Mouse (Mus musculus) inflammation-experienced regulatory T-cells, adult 6 months (primary cell): ENCODE measurements around the gene Trim31. TPM values are rescaled to one million over a fixed set of nuclear protein-coding genes. Genes with fewer than 3 reads are reported as not detected.

ENCODE experiments used
- ATAC-seq: one replicate; pipeline ENCODE4 v1.8.0; 2017
- polyA plus RNA-seq, 3 experiments: library from polyadenylated mRNA; unstranded; fragments of 100-300 nt; shearing (Covaris generic); gene quantifications; one replicate each; pipeline ENCODE4 v1.2.1; 2017

Gene Trim31
- polyA plus RNA-seq, 3 experiments from 2014 or later: not detected

DNA sequence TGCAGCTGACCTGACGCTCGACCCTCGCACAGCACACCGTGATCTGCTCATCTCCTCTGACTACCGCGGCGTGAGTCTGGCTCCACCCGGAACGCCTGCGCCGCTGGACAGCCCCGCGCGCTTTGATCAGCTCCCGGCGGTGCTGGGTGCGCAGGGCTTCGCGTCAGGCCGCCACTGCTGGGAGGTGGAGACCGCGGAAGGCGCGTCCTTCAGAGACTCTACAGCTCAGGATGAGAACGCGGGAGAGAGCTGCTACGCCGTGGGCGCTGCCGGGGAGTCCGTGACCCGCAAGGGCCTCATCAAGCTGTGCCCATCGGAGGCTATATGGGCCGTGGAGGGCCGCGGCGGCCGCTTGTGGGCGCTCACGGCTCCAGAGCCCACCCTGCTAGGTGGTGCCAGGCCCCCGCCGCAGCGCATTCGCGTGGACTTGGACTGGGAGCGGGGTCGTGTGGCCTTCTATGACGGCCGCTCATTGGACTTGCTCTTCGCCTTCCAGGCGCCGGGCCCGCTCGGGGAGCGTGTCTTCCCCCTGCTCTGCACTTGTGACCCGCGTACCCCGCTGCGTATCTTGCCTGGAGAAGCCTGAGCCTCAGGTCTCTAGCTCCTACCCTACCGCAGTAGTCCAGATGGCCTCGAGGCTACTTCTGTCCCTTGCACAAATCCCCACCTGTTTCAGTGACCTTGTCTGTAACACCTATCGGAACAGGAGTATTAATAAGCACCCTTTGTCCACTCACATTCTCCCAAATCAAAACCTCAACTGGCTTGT is 49.3 kb downstream of the Trim31 start:
- no peak for ATAC-seq

DNA sequence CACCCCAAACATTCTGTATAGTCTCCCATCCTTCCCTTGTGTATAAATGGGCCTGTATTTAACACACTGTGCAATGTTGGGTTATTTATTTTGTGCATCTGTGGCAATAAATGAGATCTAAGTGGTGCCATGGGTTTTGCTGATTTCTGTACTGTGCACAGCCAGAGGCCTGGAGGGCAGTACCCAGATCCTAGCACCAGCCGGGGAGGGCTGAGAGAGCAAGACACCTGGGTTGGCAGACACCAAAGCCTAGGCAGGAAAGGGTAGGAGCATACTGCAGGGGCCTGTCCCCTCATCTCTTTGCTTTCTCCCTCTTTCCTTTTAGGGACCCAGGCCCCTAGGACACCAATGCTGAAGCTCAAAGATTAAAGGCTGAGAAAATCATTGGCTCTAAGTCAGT is 50.4 kb downstream of the Trim31 start:
- ATAC-seq: no peak

DNA sequence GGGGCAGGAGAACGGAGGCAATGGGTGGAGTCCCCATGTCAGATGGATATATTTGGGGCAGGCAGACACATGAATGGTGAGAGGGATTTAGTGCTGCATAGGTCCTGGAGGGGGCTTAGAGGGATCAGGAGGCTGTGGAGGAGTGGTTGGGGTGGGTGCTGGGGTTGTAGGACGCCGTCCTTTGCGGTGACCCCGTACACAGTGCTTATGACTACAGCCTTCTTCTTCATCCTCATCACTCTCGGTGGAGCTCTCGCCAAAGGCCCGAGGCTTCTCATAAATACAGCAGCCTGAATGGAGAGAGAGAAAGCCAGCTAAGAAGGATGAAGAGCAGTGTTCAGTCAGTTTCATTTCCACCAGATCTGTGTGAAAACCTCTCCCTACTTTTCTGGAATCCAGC is 51.3 kb downstream of the Trim31 start:
- no peak for ATAC-seq

DNA sequence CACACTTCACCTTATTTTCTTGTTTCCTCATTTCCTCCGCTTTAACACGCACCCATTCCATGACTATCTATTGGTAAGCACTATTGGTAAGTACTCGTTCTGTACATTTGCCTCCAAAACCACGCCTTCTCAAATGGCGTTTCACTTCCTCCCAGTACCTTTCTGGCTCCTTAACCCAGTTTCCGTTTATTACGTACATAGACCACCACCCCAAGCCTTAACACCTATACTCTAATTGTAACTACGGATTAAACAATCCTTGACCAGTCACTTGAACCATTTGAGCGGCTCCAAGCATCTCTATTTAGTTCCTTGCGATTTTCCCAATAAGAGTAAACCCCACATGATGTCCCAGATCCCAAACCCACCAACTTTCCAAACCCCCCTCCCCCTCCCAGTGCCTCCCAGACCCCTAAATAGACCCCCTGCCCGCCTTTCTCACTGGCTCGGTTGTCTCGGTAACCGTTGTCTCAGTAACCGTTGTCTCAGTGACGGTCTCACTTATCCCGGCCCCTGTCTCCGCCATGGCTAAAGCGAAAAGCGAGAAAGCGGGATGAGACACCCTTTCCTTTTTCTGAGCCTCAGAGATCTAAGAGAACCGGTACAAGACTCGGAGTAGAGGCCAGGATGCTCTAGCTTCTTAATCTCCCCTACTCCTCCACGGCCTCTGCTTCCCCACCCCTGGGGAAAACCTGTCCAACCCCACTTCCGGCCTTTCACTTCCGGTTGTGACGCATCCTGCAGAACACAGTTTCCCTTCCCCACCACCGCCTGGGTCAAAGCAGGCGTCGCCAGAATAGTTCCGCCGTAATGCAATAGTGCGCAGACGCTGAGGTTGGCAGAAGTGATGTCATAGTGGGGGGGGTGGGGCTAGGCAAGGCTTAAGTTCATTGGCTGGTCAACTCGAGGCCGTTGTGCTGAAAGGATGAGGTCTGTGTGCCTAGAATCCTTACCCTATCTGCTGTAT is 53.3 kb downstream of the Trim31 start, which contains the start of gene Ppp1r11:
Gene Ppp1r11, minus strand, starts transcription at position 761 of the 967 bp plus-strand sequence.
- peak; percentile 96 for ATAC-seq

DNA sequence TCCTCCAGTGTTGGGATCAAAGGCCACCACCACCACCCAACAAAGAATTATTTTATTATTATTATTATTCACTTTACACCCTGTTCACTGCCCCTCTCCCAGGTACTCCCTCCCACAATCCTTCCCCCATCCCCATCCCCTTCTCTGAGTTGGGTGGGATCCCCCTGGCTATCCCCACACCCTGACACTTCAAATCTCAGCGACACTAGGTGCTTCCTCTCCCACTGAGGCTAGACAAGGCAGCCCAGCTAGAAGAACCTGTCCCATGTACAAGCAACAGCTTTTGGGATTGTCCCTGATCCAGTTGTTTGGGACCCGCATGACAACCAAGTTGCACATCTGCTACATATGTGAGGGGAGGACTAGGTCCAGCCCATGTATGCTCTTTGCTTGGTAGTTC is 54.7 kb downstream of the Trim31 start:
- no peak for ATAC-seq

DNA sequence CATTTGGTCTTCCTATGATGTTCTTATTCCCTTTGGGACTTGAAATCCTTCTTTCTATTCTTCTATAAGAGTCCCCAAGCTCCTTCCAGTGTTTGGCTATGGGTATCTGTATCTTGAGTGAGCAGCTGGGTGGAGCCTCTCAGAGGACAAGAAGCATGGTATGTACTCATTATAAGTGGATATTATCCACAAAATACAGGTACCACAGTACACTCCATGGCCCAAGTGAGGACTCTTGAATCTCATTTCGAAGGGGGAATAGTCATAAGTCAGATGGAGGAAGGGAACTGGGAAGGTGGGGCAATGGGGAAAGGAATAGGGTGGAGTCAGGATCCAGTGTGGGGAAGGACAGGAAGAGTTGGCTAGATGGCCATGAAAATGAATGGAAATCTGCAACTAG is 55.1 kb downstream of the Trim31 start:
- ATAC-seq: no peak

DNA sequence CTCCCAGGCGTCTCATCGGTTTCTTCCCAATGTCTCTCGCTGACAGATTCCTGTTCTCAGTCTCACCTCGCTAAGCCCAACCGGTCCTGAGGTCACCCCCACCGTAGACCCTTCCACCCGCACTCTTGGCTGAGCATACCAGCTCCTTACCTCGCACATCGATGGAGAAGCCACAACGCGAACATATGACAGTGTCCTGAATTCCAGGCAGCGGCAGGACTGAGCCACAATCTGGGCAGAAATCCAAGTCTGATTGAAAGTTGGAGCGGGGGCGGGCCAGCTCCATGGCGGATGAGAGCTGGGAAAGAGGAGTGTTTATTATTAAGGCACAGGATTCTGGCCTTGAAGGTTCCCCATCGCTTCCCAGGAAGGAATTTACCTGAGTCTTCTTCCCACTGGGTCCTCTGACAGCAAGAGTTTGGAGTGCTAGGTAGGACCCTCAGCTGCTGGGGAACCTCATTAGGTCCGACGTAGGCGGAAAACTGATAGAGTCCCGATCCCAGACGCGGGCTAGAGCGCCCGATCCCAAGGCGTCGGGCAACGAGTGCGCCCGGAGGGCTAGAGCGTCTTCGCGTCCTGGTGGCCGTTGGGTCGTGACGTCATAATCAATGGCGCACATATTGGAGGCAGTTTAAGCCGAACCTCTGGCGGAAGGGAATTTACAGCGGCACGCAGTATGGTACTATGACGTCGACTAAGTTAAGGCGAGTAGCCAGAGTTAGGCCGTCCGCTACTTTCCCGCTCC is 60.3 kb downstream of the Trim31 start, which contains the start of the genes Znrd1 and Znrd1as:
Gene Znrd1, minus strand, starts transcription at position 561 of the 745 bp plus-strand sequence.
Gene Znrd1as, plus strand, starts transcription at position 594 of the 745 bp plus-strand sequence.
- ATAC-seq: peak; percentile 98

DNA sequence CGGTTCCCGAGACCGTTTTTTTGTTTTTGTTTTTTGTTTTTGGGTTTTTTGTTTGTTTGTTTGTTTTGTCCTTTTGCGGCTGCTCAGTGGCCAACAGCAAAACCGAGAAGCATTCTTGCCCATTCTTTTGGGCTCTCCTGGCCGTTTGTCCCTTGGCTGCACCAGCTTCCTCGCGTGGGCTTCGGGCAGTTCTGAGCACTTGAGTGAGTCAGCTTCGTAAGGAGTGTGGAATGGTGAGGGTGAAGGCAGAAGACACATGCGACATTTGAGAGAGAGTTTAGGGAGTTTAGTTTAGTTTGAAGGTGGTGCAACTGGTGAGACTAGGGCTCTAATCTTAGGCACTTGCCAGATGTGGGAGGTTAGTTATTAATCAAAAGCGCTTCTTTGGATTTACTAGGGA is 61.0 kb downstream of the Trim31 start:
- ATAC-seq: no peak

Other genes with a start within 250 kb of the Trim31 start
- gene H2-M1, start 225.9 kb upstream of the Trim31 start, polyA plus RNA-seq: not detected
- gene H2-M10.5, start 125.2 kb upstream of the Trim31 start, polyA plus RNA-seq: not detected
- not detected for gene H2-M10.6, start 85.9 kb upstream of the Trim31 start, polyA plus RNA-seq
- 10 to 100 TPM; 59.1 to 61.1 (median 60.5) TPM for gene Trim26, start 61.0 kb upstream of the Trim31 start, polyA plus RNA-seq
- gene Trim15, start 30.9 kb upstream of the Trim31 start, polyA plus RNA-seq: under 1 TPM; 0.32 to 0.47 (median 0.33) TPM
- gene Trim10, start 28.5 kb upstream of the Trim31 start, polyA plus RNA-seq: not detected
- gene Trim40, start 8.0 kb upstream of the Trim31 start, polyA plus RNA-seq: not detected
- not detected for gene Rnf39, start 44.8 kb downstream of the Trim31 start, polyA plus RNA-seq
- 100 to 1,000 TPM; 206 to 226 (median 211) TPM for gene Ppp1r11, start 53.6 kb downstream of the Trim31 start, polyA plus RNA-seq
- 10 to 100 TPM; 71.2 to 90.2 (median 83.7) TPM for gene Znrd1, start 60.4 kb downstream of the Trim31 start, polyA plus RNA-seq
- 1 to 10 TPM; 2.7 to 8.0 (median 8.0) TPM for gene Znrd1as, start 60.5 kb downstream of the Trim31 start, polyA plus RNA-seq
- not detected for gene 2410137M14Rik, start 83.1 kb downstream of the Trim31 start, polyA plus RNA-seq
- gene H2-M5, start 91.4 kb downstream of the Trim31 start, polyA plus RNA-seq: under 1 TPM in 2 of 3 experiments, not detected in 1; 0.16 to 0.39 TPM
- gene Zfp57, start 103.0 kb downstream of the Trim31 start, polyA plus RNA-seq: not detected
- not detected for gene Mog, start 125.3 kb downstream of the Trim31 start, polyA plus RNA-seq
- gene Gabbr1, start 147.8 kb downstream of the Trim31 start, polyA plus RNA-seq: 1 to 10 TPM; 4.1 to 8.0 (median 7.4) TPM
- gene Olfr90, start 190.4 kb downstream of the Trim31 start, polyA plus RNA-seq: under 1 TPM in 2 of 3 experiments, not detected in 1; 0.16 to 0.20 TPM
- gene Olfr91, start 200.2 kb downstream of the Trim31 start, polyA plus RNA-seq: under 1 TPM in 1 of 3 experiments, not detected in 2; 0.15 TPM
- gene Olfr92, start 222.0 kb downstream of the Trim31 start, polyA plus RNA-seq: not detected